Mouse (Mus musculus) MEL (cell line): ENCODE data around the gene Bmp2k. TPM values are rescaled to one million over a fixed set of nuclear protein-coding genes. Genes with fewer than 3 reads are reported as not detected.

Experiments
- DNase-seq: peaks from one replicate; pipeline ENCODE4 v3.0.0; 2011; ENCODE audit warnings: low read depth, low spot score
- H3K27ac ChIP-seq: 2 replicates; pipeline ENCODE4 v1.5.1; 2012; ENCODE audit warnings: low read depth, mild to moderate bottlenecking, control low read depth, low read length, moderate library complexity; ENCODE audit not compliant: control insufficient read depth
- H3K27me3 ChIP-seq, 2 experiments: fragments of 150-350 bp in 1 of 2; sonication (generic) in 1 of 2; 2 replicates each; pipeline ENCODE4 v1.6.1; 2012; ENCODE audit warnings: low read length in 2 of 2, mild to moderate bottlenecking in 2 of 2, improper control_type of control experiment in 1 of 2, moderate library complexity in 1 of 2; ENCODE audit not compliant: insufficient read depth in 2 of 2, control insufficient read depth in 1 of 2
- H3K36me3 ChIP-seq, 2 experiments: 2 replicates each; pipeline ENCODE4 v1.6.1; 2012 to 2014; ENCODE audit warnings: low read length in 2 of 2, improper control_type of control experiment in 1 of 2, inconsistent platforms in 1 of 2, mild to moderate bottlenecking in 1 of 2; ENCODE audit not compliant: insufficient read depth in 2 of 2, control insufficient read depth in 1 of 2
- H3K4me1 ChIP-seq, 2 experiments: fragments of 150-350 bp in 1 of 2; sonication (generic) in 1 of 2; 2 replicates each; pipeline ENCODE4 v1.6.1; 2012; ENCODE audit warnings: low read length in 2 of 2, improper control_type of control experiment in 1 of 2, mild to moderate bottlenecking in 1 of 2; ENCODE audit not compliant: insufficient read depth in 2 of 2, control insufficient read depth in 1 of 2
- H3K4me3 ChIP-seq, 2 experiments: fragments of 150-350 bp in 1 of 2; sonication (generic) in 1 of 2; 2 replicates each; pipeline ENCODE4 v1.5.1; 2012; ENCODE audit warnings: low read depth in 2 of 2, low read length in 2 of 2, mild to moderate bottlenecking in 2 of 2, moderate library complexity in 2 of 2, control low read depth in 1 of 2, improper control_type of control experiment in 1 of 2; ENCODE audit not compliant: control insufficient read depth in 1 of 2, insufficient read depth in 1 of 2
- H3K79me2 ChIP-seq: 2 replicates; pipeline ENCODE4 v1.6.1; 2012; ENCODE audit warnings: mild to moderate bottlenecking, low read length, moderate library complexity; ENCODE audit not compliant: control insufficient read depth, poor library complexity, insufficient read depth
- H3K9ac ChIP-seq: 2 replicates; pipeline ENCODE4 v1.6.1; 2012; ENCODE audit warnings: low read depth, mild to moderate bottlenecking, control low read depth, low read length, moderate library complexity; ENCODE audit not compliant: control insufficient read depth, poor library complexity, severe bottlenecking
- H3K9me3 ChIP-seq: fragments of 150-350 bp; sonication (generic); replicated peaks from 2 replicates; pipeline ENCODE4 v1.6.1; 2012; ENCODE audit warnings: mild to moderate bottlenecking, low read length, improper control_type of control experiment, moderate library complexity; ENCODE audit not compliant: insufficient read depth
- BHLHE40 ChIP-seq: IDR thresholded peaks from 2 replicates; pipeline ENCODE4 v1.6.1; 2012; ENCODE audit warnings: low read depth, mild to moderate bottlenecking, inconsistent platforms, low read length, improper control_type of control experiment, borderline replicate concordance
- CHD1 ChIP-seq: IDR thresholded peaks from 2 replicates; pipeline ENCODE4 v1.6.1; 2012; ENCODE audit warnings: low read depth, mild to moderate bottlenecking, inconsistent platforms, low read length, improper control_type of control experiment
- CHD2 ChIP-seq: IDR thresholded peaks from 2 replicates; pipeline ENCODE4 v1.6.1; 2011; ENCODE audit warnings: low read length, improper control_type of control experiment
- CTCF ChIP-seq, 3 experiments: IDR thresholded peaks in 2 of 3; conservative IDR thresholded peaks in 1 of 3; 2 replicates each; pipeline ENCODE4 v1.5.1; 2011 to 2012; ENCODE audit warnings: low read length in 3 of 3, low read depth in 2 of 3, mild to moderate bottlenecking in 2 of 3, improper control_type of control experiment in 1 of 3, inconsistent platforms in 1 of 3, mixed read lengths in 1 of 3, moderate library complexity in 1 of 3; ENCODE audit not compliant: control insufficient read depth in 1 of 3, insufficient read depth in 1 of 3, poor library complexity in 1 of 3, severe bottlenecking in 1 of 3
- ETS1 ChIP-seq: IDR thresholded peaks from 2 replicates; pipeline ENCODE4 v1.6.1; 2012; ENCODE audit warnings: low read depth, mild to moderate bottlenecking, inconsistent platforms, low read length, improper control_type of control experiment, moderate library complexity
- GATA1 ChIP-seq: IDR thresholded peaks from 2 replicates; pipeline ENCODE4 v1.6.1; 2011; ENCODE audit warnings: low read depth, low read length, improper control_type of control experiment
- HCFC1 ChIP-seq: IDR thresholded peaks from 2 replicates; pipeline ENCODE4 v1.6.1; 2012; ENCODE audit warnings: low read depth, mild to moderate bottlenecking, inconsistent platforms, low read length, improper control_type of control experiment, moderate library complexity
- MAFK ChIP-seq: IDR thresholded peaks from 2 replicates; pipeline ENCODE4 v1.6.1; 2011; ENCODE audit warnings: low read depth, mild to moderate bottlenecking, low read length, improper control_type of control experiment, borderline replicate concordance
- MAX ChIP-seq: IDR thresholded peaks from 2 replicates; pipeline ENCODE4 v1.6.1; 2011; ENCODE audit warnings: low read length, improper control_type of control experiment
- MAZ ChIP-seq: IDR thresholded peaks from 2 replicates; pipeline ENCODE4 v1.6.1; 2012; ENCODE audit warnings: low read depth, mild to moderate bottlenecking, inconsistent platforms, low read length, improper control_type of control experiment
- MEF2A ChIP-seq: IDR thresholded peaks from 2 replicates; pipeline ENCODE4 v1.6.1; 2014; ENCODE audit warnings: low read depth, mild to moderate bottlenecking, inconsistent platforms, low read length, improper control_type of control experiment; ENCODE audit not compliant: poor library complexity, insufficient replicate concordance, severe bottlenecking; ENCODE audit errors: extremely low read depth
- MXI1 ChIP-seq: IDR thresholded peaks from 2 replicates; pipeline ENCODE4 v1.6.1; 2011; ENCODE audit warnings: mild to moderate bottlenecking, low read depth, low read length, improper control_type of control experiment
- MYB ChIP-seq: IDR thresholded peaks from 2 replicates; pipeline ENCODE4 v1.6.1; 2011; ENCODE audit warnings: mild to moderate bottlenecking, low read depth, low read length, improper control_type of control experiment
- POLR2AphosphoS5 ChIP-seq: IDR thresholded peaks from 2 replicates; pipeline ENCODE4 v1.6.1; 2012; ENCODE audit warnings: low read depth, borderline replicate concordance, mild to moderate bottlenecking, inconsistent platforms, low read length, moderate library complexity, mixed read lengths
- SIN3A ChIP-seq: IDR thresholded peaks from 2 replicates; pipeline ENCODE4 v1.6.1; 2012; ENCODE audit warnings: low read length, improper control_type of control experiment, inconsistent platforms
- SMC3 ChIP-seq: IDR thresholded peaks from 2 replicates; pipeline ENCODE4 v1.6.1; 2011; ENCODE audit warnings: low read depth, low read length, improper control_type of control experiment
- TBP ChIP-seq: IDR thresholded peaks from 2 replicates; pipeline ENCODE4 v1.8.0; 2011; ENCODE audit warnings: low read depth, low read length, improper control_type of control experiment
- USF2 ChIP-seq, 2 experiments: IDR thresholded peaks; 2 replicates each; pipeline ENCODE4 v1.6.1; 2011 to 2012; ENCODE audit warnings: improper control_type of control experiment in 2 of 2, low read length in 2 of 2, borderline replicate concordance in 1 of 2, inconsistent platforms in 1 of 2, low read depth in 1 of 2, mild to moderate bottlenecking in 1 of 2; ENCODE audit not compliant: insufficient read depth in 1 of 2
- ZC3H11A ChIP-seq: IDR thresholded peaks from 2 replicates; pipeline ENCODE4 v1.6.1; 2012; ENCODE audit warnings: low read depth, mild to moderate bottlenecking, inconsistent platforms, low read length, improper control_type of control experiment
- ZKSCAN1 ChIP-seq: IDR thresholded peaks from 2 replicates; pipeline ENCODE4 v1.6.1; 2012; ENCODE audit warnings: low read depth, mild to moderate bottlenecking, inconsistent platforms, low read length, improper control_type of control experiment, moderate library complexity
- ZMIZ1 ChIP-seq: IDR thresholded peaks from 2 replicates; pipeline ENCODE4 v1.6.1; 2012; ENCODE audit warnings: low read depth, mild to moderate bottlenecking, inconsistent platforms, low read length, improper control_type of control experiment, moderate library complexity
- ZNF384 ChIP-seq: IDR thresholded peaks from 2 replicates; pipeline ENCODE4 v1.6.1; 2012; ENCODE audit warnings: low read depth, mild to moderate bottlenecking, inconsistent platforms, low read length, improper control_type of control experiment
- polyA plus RNA-seq, 2 experiments: library from polyadenylated mRNA; stranded (reverse) in 1 of 2; unstranded in 1 of 2; fragments of >175 nt in 1 of 2; fragments of >200 nt in 1 of 2; gene quantifications; 2 replicates each; pipeline versions ENCODE4 v1.2.1 to v1.2.4; 2012; ENCODE audit warnings: low replicate concordance in 2 of 2, low read depth in 1 of 2; ENCODE audit not compliant: insufficient read length in 2 of 2, insufficient read depth in 1 of 2, missing spikeins in 1 of 2
- total RNA-seq: library from RNA; depleted of rRNA; stranded (reverse); fragments of 300-350 nt; gene quantifications from 2 replicates; pipeline ENCODE4 v1.2.3, GENCODE M21; 2012

The Bmp2k gene
- total and polyA plus RNA-seq, 3 experiments, result 10.8 to 16.3 TPM; not detected in 1

- Histone ChIP-seq H3K4me3 (no peak overlapping the region), H3K27me3 (no peaks in the 10 kb centered on the region), H3K79me2 (no peaks in the 10 kb centered on the region), H3K4me1 (no peaks in the 10 kb centered on the region), H3K9me3 (no peaks in the 10 kb centered on the region), H3K9ac (no peak overlapping the region), H3K36me3 (peaks cover 3 to 9% of the 10 kb centered on the region in 2 experiments), H3K27ac (no peak overlapping the region)
- no peak for DNase-seq
- no peak for TF ChIP-seq POLR2AphosphoS5
- no peak for TF ChIP-seq CTCF (IDR thresholded peaks at IDR 0.05 in 2 of 3, conservative IDR thresholded peaks at IDR 0.05 in 1 of 3; ENCODE audit: control insufficient read depth in 1 of 3, insufficient read depth in 1 of 3, low read depth in 2 of 3, low read length in 3 of 3, poor library complexity in 1 of 3, severe bottlenecking in 1 of 3)
- no peak for TF ChIP-seq MAZ
- no peak for TF ChIP-seq ZC3H11A
- no peak for TF ChIP-seq USF2 (IDR thresholded peaks at IDR 0.05; ENCODE audit: borderline replicate concordance in 1 of 2, insufficient read depth in 1 of 2, low read depth in 1 of 2, low read length in 2 of 2)
- TF ChIP-seq ZNF384, result no peak
- no peak for TF ChIP-seq ETS1
- TF ChIP-seq ZKSCAN1, result no peak
- no peak for TF ChIP-seq CHD1
- TF ChIP-seq BHLHE40, result no peak
- TF ChIP-seq MAX, result no peak
- no peak for TF ChIP-seq TBP
- no peak for TF ChIP-seq HCFC1
- TF ChIP-seq SMC3, result no peak
- no peak for TF ChIP-seq ZMIZ1
- TF ChIP-seq MAFK, result no peak
- no peak for TF ChIP-seq MYB
- no peak for TF ChIP-seq SIN3A
- TF ChIP-seq CHD2, result no peak
These were observed 59.4 kb downstream of the Bmp2k start for GRCm38 (mm10) chr5:97056791-97057450.

- TF ChIP-seq ZC3H11A, result no peak
- no peak for TF ChIP-seq USF2 (IDR thresholded peaks at IDR 0.05; ENCODE audit: borderline replicate concordance in 1 of 2, insufficient read depth in 1 of 2, low read depth in 1 of 2, low read length in 2 of 2)
- TF ChIP-seq HCFC1, result no peak
- no peak for TF ChIP-seq MEF2A
- TF ChIP-seq MXI1, result no peak
- TF ChIP-seq ETS1, result no peak
- no peak for TF ChIP-seq GATA1
- H3K27me3 ChIP-seq, result no peaks in the 10 kb centered on the region
- H3K9me3 ChIP-seq, result no peaks in the 10 kb centered on the region
- H3K4me3 ChIP-seq, result no peak overlapping the region
- no peak overlapping the region for H3K9ac ChIP-seq
- no peak for DNase-seq
- H3K36me3 ChIP-seq, result peaks cover 0 to 16% of the 10 kb centered on the region in 2 experiments; a peak in 2 of 4 replicates
- H3K4me1 ChIP-seq, result no peaks in the 10 kb centered on the region
- H3K79me2 ChIP-seq, result no peaks in the 10 kb centered on the region
- no peak overlapping the region for H3K27ac ChIP-seq
These were observed 63.4 kb downstream of the Bmp2k start for GRCm38 (mm10) chr5:97060864-97061263.
